Mouse (Mus musculus): ENCODE data around the gene Pih1d1.

GRCm38 (mm10) chr7:45154096-45154992 lies at the start of gene Pih1d1, which contains the start of gene Aldh16a1:
- TF ChIP-seq JUND (IDR thresholded peaks at IDR 0.05; ENCODE audit: low read depth, low read length) (no peak), MEF2A (IDR thresholded peaks at IDR 0.05; ENCODE audit: extremely low read depth, insufficient replicate concordance, low read depth, low read length, poor library complexity, severe bottlenecking) (no peak), POLR2A (IDR thresholded peaks at IDR 0.05; ENCODE audit: control insufficient read depth in 1 of 2, insufficient read depth in 1 of 2, low read depth in 1 of 2, low read length in 2 of 2, poor library complexity in 1 of 2) (peak; percentile 72 to 89), TBP (IDR thresholded peaks at IDR 0.05; ENCODE audit: low read depth, low read length) (peak; percentile 70), CTCF (IDR thresholded peaks at IDR 0.05 in 2 of 3, conservative IDR thresholded peaks at IDR 0.05 in 1 of 3; ENCODE audit: control insufficient read depth in 1 of 3, insufficient read depth in 1 of 3, low read depth in 2 of 3, low read length in 3 of 3, poor library complexity in 1 of 3, severe bottlenecking in 1 of 3) (peak in 2 of 3 experiments; percentile 37 to 47; a peak in 4 of 6 replicates)
